Mouse (Mus musculus) NIH3T3 (cell line): ENCODE measurements around the gene Nup37.

Experiments
- DNase-seq: peaks from one replicate; pipeline ENCODE4 v3.0.0-alpha.2; 2012; ENCODE audit warnings: low read depth

Nup37 gene

GRCm38 (mm10) chr10:88146707-88147477, at the start of gene Nup37, which contains the start of gene Parpbp:
Gene Nup37 (plus strand): TSS chr10:88146992.
Gene Parpbp (minus strand): TSS chr10:88146941.
- peak; percentile 92 for DNase-seq

GRCm38 (mm10) chr10:88106169-88106568, 40.6 kb upstream of the Nup37 start:
- no peak for DNase-seq

GRCm38 (mm10) chr10:88113290-88113689, 33.5 kb upstream of the Nup37 start:
- no peak for DNase-seq

- DNase-seq = peak; percentile 33
Measured at GRCm38 (mm10) chr10:88119721-88120120, 27.1 kb upstream of the Nup37 start.

- DNase-seq = no peak
Measured at GRCm38 (mm10) chr10:88135630-88136029, 11.2 kb upstream of the Nup37 start.

GRCm38 (mm10) chr10:88146187-88146586, 605 bp upstream of the Nup37 start:
- no peak for DNase-seq

- DNase-seq = peak; percentile 66
Measured at GRCm38 (mm10) chr10:88150381-88150780, 3.6 kb downstream of the Nup37 start.

- DNase-seq = peak; percentile 70
Measured at GRCm38 (mm10) chr10:88151658-88152057, 4.9 kb downstream of the Nup37 start.

GRCm38 (mm10) chr10:88162096-88162495, 15.3 kb downstream of the Nup37 start:
- DNase-seq = no peak

GRCm38 (mm10) chr10:88162676-88163075, 15.9 kb downstream of the Nup37 start:
- DNase-seq = no peak

- DNase-seq = peak; percentile 25
Measured at GRCm38 (mm10) chr10:88166158-88166557, 19.4 kb downstream of the Nup37 start.

GRCm38 (mm10) chr10:88167438-88168077, 20.8 kb downstream of the Nup37 start:
- no peak for DNase-seq

GRCm38 (mm10) chr10:88200541-88200940, 53.7 kb downstream of the Nup37 start:
- no peak for DNase-seq

- DNase-seq = peak; percentile 97
Measured at GRCm38 (mm10) chr10:88200951-88201638, 54.3 kb downstream of the Nup37 start, which contains the start of gene Washc3. Gene Washc3 (plus strand): TSS chr10:88201093.

GRCm38 (mm10) chr10:88201650-88202049, 54.9 kb downstream of the Nup37 start:
- no peak for DNase-seq

- DNase-seq = no peak
Measured at GRCm38 (mm10) chr10:88202581-88202980, 55.8 kb downstream of the Nup37 start.

GRCm38 (mm10) chr10:88203236-88203635, 56.4 kb downstream of the Nup37 start:
- no peak for DNase-seq

GRCm38 (mm10) chr10:88212644-88213043, 65.9 kb downstream of the Nup37 start:
- DNase-seq = no peak

GRCm38 (mm10) chr10:88214800-88215514, 68.2 kb downstream of the Nup37 start:
- DNase-seq = no peak

- DNase-seq = no peak
Measured at GRCm38 (mm10) chr10:88218161-88218560, 71.4 kb downstream of the Nup37 start.

- DNase-seq = no peak
Measured at GRCm38 (mm10) chr10:88221718-88222117, 74.9 kb downstream of the Nup37 start.

- DNase-seq = no peak
Measured at GRCm38 (mm10) chr10:88225421-88225820, 78.6 kb downstream of the Nup37 start.
